Mouse (Mus musculus): ENCODE results near the gene Rnf208.
A peak's percentile ranks its signal among the peaks of the same experiment; 100 is the strongest.

The Rnf208 gene

GRCm38 (mm10) chr2:25242101-25242506 lies at the start of gene Rnf208, which contains the start of gene Cysrt1:
Rnf208 (plus strand) TSS chr2:25242255.
Cysrt1 (minus strand) TSS chr2:25242452.
- DNase-seq = peak; percentile 67

GRCm38 (mm10) chr2:25193330-25193770 lies 48.7 kb upstream of the Rnf208 start:
- peak; percentile 76 for DNase-seq

GRCm38 (mm10) chr2:25194006-25194405 lies 48.0 kb upstream of the Rnf208 start:
- DNase-seq = no peak

GRCm38 (mm10) chr2:25194486-25195171 lies 47.4 kb upstream of the Rnf208 start:
- no peak for DNase-seq

GRCm38 (mm10) chr2:25195211-25196156 lies 46.6 kb upstream of the Rnf208 start:
- DNase-seq = no peak

- peak; percentile 17 for DNase-seq
Observed at GRCm38 (mm10) chr2:25196172-25196954, 45.7 kb upstream of the Rnf208 start, which contains the start of gene Tor4a. Tor4a (minus strand) TSS chr2:25196886.

GRCm38 (mm10) chr2:25197191-25197590 lies 44.9 kb upstream of the Rnf208 start:
- DNase-seq = no peak

- DNase-seq = no peak
Observed at GRCm38 (mm10) chr2:25197946-25198345, 44.1 kb upstream of the Rnf208 start.

- DNase-seq = no peak
Observed at GRCm38 (mm10) chr2:25200631-25201030, 41.4 kb upstream of the Rnf208 start.

- DNase-seq = no peak
Observed at GRCm38 (mm10) chr2:25203631-25204214, 38.3 kb upstream of the Rnf208 start.

- no peak for DNase-seq
Observed at GRCm38 (mm10) chr2:25207593-25207992, 34.5 kb upstream of the Rnf208 start.

GRCm38 (mm10) chr2:25210686-25211085 lies 31.4 kb upstream of the Rnf208 start:
- DNase-seq = no peak

- peak; percentile 83 for DNase-seq
Observed at GRCm38 (mm10) chr2:25211121-25211670, 30.9 kb upstream of the Rnf208 start, which contains the start of gene Nelfb. Nelfb (minus strand) TSS chr2:25211489.

GRCm38 (mm10) chr2:25213266-25213865 lies 28.7 kb upstream of the Rnf208 start:
- no peak for DNase-seq

- no peak for DNase-seq
Observed at GRCm38 (mm10) chr2:25214444-25214843, 27.6 kb upstream of the Rnf208 start, which contains the start of gene Stpg3. Stpg3 (minus strand) TSS chr2:25214637.

- no peak for DNase-seq
Observed at GRCm38 (mm10) chr2:25217666-25218065, 24.4 kb upstream of the Rnf208 start.

- no peak for DNase-seq
Observed at GRCm38 (mm10) chr2:25218445-25218844, 23.6 kb upstream of the Rnf208 start, which contains the start of gene Fam166a. Fam166a (plus strand) TSS chr2:25218745.

- no peak for DNase-seq
Observed at GRCm38 (mm10) chr2:25221331-25221772, 20.7 kb upstream of the Rnf208 start.

- peak; percentile 81 for DNase-seq
Observed at GRCm38 (mm10) chr2:25223681-25224491, 18.2 kb upstream of the Rnf208 start.

- no peak for DNase-seq
Observed at GRCm38 (mm10) chr2:25224492-25224765, 17.6 kb upstream of the Rnf208 start, which contains the start of gene Tubb4b. Tubb4b (minus strand) TSS chr2:25224702.

All from right cerebral cortex, postnatal 25 days (tissue).